Mouse (Mus musculus) right cerebral cortex, postnatal 10 days (tissue): ENCODE results near the gene Thnsl1.
A peak's percentile ranks its signal among the peaks of the same experiment; 100 is the strongest.

Experiments
- DNase-seq, 2 experiments: peaks; one replicate each; pipeline ENCODE4 v3.0.0; 2021; ENCODE audit warnings: low spot score in 2 of 2

Gene Thnsl1

DNA sequence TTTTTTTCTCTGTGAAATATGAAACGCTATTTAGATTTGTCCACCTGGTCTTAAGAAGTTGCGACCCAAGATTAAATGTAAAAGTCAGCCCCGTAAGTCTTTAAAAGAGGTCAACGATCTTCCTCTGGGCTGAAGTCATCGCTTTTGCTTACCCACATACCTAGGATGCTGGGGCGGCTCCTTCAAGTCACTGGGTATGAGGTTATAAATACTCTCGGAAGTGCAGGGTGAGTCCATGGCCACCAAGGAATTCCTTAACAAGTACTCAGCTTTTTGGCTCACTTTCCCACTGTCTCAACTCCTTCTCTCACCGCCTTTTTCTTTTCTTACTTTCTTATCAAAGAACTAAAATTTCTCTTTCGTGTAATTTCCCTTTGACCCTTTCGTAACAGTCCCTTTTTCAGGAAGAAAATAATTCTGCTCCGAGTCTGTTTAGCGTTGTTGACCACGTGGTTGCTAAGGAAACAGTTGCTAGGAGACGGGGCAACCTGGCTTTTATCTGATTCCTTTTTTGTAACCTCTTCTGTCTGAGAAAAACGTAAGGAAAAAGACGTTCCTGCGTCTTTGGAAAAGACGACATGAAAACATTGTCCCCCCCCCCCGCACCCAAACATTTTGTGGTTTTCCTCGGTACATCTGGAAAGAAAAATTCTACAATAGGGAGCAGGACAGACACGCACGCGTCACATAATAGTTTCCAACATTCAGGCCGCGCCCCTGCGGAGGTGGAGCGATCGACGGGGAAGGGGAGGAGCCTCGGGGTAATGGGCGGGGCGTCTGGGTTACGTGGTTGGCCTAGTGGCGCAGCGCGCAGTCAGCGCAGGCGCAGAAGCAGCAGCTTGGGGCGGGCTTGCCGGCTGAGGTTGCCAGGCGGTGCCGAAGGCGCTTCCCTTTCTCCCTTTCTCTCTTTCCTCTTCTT is at the start of gene Thnsl1, which contains the start of gene Enkur:
Thnsl1 (plus strand) TSS at position 813 of the 919 bp plus-strand sequence.
Enkur (minus strand) TSS at position 454 of the 919 bp plus-strand sequence.
- DNase-seq = peak; percentile 98

DNA sequence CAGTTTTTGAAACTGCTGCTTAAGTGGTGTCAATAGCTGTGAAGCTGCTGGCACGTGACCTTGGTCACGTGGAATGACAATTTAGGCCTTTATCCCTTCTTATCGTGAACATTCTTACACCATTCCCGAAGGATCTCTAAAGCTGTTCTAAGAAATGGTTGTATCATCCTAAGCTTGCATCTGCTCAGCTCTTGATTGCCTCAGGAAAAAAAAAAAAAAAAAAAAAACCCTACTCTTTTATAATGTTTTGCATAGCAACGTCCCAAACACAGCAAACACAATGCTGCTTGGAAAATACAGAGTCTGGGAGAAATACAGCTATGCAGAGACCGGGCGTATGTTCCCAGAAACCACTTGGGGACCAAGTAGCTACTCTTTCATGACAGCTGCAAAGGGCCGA is 41.2 kb upstream of the Thnsl1 start:
- DNase-seq = no peak

GRCm38 (mm10) chr2:21167916-21168315 is 37.6 kb upstream of the Thnsl1 start:
- no peak for DNase-seq

GRCm38 (mm10) chr2:21172797-21173196 is 32.7 kb upstream of the Thnsl1 start:
- DNase-seq = no peak

DNA sequence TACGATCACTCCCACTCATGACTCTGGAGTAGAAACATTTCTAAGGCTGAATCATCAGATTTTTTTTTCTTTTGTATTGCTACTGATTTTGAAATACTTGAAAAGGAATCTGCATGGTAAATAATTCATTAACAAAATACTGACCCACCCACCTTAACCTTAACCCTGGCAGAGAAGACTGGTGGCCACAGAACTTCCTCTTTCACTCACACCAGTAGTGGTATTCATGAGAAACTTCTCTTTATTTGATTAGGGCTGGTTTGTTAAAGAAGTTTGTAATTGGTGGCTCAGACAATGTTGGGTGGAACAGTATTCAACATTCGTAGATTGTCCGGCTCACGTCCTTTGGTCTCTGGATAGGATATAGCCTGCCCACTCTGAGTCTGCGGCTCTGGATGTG is 26.4 kb upstream of the Thnsl1 start:
- DNase-seq = no peak

DNA sequence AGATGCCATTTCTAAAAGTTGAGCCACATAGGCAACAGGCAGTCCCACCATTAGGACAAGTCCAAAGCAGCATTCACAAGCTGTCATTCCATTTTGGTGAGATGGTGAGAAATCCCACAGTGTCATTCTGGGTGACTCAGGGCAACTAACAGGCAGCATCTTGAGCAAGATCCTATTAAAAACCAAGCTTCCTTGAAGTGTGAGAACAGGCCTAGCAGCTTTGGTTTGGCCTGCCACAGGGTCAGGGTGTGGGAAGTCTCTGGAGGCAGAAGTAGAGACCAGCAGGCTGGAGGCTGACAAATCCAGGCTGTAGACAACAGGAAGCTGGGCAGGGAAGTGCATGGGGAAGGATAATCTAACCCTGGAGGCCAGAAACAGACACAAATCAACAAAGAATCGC is 22.7 kb upstream of the Thnsl1 start:
- no peak for DNase-seq

- DNase-seq = peak; percentile 34 to 68
Measured at GRCm38 (mm10) chr2:21187576-21187975, 17.9 kb upstream of the Thnsl1 start.

DNA sequence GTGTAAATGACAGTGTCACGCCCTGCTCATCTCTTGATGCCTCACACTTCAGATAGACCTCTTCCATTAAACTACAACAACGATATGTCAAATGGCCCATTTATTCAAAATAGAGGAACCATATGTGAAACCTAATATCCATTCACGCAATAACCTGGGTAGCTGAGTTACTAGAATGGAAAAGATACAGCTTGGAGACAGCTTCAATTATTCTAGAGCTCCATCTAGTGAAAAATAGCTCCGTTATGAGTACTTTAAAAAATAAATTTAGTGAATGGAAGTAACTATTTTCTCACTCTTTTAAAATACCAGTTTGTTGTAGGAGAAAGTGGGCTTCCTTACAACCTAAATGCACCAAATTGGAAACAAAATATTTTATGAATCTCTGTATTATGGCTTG is 16.9 kb upstream of the Thnsl1 start:
- DNase-seq = no peak

DNA sequence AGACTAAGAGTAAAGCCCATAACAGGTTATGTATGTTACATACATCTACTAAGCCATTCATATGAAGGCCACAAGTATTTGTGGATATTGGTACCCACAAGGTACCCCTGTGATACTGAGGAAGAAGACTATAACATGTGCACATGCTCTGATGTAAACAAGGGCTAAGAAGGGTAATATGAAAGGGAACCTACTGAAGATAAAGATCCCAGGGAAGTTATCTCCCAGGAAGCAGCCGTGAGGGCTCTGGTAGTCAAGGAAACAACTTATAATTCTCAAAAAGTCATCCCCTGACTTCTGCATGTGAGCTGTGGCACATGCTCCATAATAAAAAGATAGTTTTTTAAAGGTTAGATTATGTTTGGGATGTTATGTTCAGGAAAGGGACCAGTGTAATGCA is 14.3 kb upstream of the Thnsl1 start:
- DNase-seq = no peak

GRCm38 (mm10) chr2:21195233-21195632 is 10.3 kb upstream of the Thnsl1 start:
- DNase-seq = no peak

DNA sequence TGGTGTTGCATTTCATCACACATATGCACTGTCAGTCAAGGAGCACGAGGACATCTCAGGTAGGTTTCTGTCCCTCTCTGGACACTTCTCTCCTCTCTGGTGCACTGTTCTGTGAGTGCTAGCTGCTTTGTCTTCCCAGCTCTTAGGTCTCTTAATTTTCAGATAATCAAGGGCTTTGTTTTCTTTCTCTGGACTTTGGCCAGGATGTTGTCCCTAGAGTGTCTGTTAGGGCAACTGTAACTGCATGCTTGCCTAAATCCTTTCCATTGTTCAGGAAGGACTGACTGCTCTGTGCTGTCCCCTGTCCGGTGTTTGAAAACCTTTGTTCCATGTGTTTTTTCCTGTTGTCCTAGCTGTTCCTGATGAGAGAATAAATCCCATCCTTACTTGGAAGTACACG is 6.5 kb upstream of the Thnsl1 start:
- DNase-seq = no peak

GRCm38 (mm10) chr2:21202754-21203153 is 2.8 kb upstream of the Thnsl1 start:
- DNase-seq = peak in 1 of 2 experiments; percentile 37

GRCm38 (mm10) chr2:21205831-21206159 is 271 bp downstream of the Thnsl1 start:
- no peak for DNase-seq

GRCm38 (mm10) chr2:21206278-21206677 is 754 bp downstream of the Thnsl1 start:
- no peak for DNase-seq

- no peak for DNase-seq
Measured at GRCm38 (mm10) chr2:21211361-21211760, 5.8 kb downstream of the Thnsl1 start.

DNA sequence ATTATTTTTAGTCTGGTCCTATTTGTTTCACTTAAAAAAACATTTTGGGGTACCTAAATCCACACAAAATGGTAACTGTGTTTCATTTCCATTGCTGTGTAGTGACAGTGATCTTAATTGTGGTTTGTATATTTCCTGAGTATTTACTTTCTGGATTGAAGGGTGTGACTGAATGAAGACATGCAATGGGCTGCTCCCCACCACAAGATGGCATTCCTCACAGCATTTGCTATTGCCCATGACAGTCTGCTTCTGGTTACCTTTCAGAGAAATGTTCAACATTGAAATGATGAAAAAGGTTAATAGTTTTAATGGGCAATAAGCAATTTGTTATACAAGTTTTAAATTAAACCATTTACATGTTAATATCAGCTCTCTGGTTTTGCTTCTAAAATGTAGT is 8.8 kb downstream of the Thnsl1 start:
- no peak for DNase-seq

GRCm38 (mm10) chr2:21215284-21215683 is 9.8 kb downstream of the Thnsl1 start:
- DNase-seq = no peak

DNA sequence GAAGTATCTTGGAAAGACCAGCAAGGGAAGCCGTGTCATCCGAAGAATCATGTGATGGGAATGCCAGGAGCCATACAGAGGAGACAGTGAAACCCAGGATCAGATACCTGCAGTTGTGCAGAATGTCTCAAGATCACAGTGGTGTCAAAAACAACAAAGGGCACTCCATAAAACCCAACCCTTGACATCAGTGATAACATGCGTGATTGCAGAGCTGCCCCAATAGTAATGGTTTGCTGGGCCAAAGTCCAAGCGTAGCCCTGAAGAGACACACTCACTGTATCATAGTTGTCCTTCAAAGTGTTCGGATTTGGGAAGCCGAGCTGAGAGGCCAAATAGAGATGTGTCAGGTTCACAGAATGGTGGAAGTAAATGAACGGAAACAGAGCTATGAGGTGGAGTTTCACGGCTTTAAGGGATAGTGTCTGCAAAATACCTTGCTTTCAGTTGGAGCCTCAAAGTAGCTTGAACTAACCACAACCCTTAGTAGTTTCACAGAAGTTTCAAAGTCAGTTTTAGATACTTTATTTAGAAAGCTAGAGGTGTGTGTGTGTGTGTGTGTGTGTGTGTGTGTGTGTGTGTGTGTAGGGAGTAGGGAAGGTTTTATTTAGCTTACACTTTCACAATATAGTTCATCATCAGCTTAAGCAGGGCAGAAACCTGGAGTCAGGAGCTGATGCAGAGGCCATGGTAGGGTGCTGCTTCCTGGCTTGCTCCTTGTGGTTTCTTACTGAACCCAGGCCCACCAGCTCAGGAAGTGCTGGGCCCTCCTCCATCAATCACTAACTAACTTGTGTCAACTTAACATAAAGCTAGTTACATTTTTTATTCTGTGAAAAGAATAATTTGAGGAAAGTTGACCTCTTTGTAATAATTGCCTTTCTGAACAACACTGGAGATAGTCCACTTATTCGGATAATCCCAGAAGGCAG is 17.2 kb downstream of the Thnsl1 start:
- DNase-seq = no peak

DNA sequence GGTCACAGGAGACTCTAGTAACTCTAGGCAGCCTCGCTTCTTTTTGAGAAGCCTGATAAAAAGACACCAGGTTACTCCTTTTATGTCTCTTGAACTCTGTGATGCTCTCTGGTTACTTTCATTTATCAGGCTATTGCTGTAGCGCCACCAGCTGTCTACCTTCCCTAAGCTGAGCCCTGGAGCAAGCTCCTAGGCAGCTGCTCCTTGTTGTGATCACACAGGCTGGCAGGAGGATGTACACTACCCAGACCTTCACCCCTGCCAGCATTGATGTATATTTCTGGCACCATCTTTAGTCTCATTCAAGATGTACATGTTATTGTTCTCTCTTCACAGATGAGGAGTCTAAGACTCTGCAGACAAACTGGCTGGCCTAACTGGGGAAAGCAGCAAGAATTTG is 24.8 kb downstream of the Thnsl1 start:
- DNase-seq = no peak

DNA sequence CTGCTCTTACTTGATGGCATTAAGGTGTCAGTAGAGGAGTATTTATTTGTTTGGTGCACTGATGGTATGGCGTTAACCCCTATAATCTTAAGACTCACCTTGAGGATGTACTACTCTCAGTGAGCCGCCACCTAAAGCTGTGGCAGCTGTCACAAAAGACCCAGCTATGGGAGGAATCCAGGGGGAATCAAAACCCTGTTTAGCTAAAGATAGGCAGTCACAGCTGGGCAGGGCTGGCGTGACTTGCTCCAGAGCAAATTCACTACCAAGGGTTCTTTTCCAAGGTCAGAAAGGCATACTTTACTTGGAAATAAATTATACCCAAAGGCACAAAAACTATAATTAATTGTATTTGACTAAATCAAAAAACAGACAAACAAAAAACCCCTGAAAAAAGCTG is 25.6 kb downstream of the Thnsl1 start:
- no peak for DNase-seq

DNA sequence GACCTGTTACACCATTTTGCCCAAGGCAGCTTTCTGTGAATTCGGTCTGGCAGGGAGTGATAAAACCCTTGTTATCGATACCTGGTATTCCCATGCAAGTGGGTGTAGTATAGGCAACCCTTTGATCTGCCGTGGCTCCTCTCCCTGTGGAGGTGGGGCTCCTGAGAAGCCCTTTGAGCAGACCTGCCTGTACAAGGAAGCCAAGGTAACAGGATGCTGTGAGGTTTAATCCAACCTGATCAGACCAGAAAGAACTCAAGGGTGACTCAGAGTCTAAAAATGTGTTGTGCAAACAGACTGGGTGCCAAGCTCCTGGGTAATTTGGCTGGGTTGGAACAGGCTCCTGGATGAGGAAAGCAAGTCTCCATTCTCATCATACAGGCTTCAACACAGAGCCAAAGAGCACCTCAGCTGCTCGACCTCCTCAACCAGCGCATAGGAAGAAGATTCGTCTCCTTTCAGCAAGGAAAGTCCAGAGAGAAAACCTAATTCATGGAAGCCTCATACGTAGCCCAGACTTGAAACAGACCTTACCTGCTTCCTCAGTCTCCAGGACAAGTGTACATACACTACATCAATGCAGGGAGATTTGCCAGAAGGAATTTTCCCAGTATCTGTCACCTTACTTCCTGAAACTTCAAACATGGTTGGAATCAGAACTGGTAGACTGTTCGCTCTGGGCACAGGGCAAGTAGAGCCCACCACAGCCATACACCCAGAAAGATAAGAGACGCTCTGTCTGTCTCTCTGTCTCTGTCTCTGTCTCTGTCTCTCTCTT is 29.5 kb downstream of the Thnsl1 start:
- no peak for DNase-seq
